Mouse (Mus musculus) midbrain, embryonic 14.5 days (tissue): Measurements from ENCODE around the gene Arnt2. TPM values are rescaled to one million over a fixed set of nuclear protein-coding genes. Genes with fewer than 3 reads are reported as not detected.

Source experiments
- ATAC-seq: fragments of 200-750 bp; cut with Nextera tagmentation; 2 replicates; pipeline ENCODE4 v1.8.0; 2017; ENCODE audit warnings: moderate number of reproducible peaks, moderate library complexity; ENCODE audit not compliant: low FRiP score, low TSS enrichment
- DNase-seq: peaks from one replicate; pipeline ENCODE4 v3.0.0-alpha.2; 2015
- H3K27ac ChIP-seq: fragments of 300-500 bp; sonication (generic); replicated peaks from 2 replicates; pipeline ENCODE4 v1.5.1; 2014; ENCODE audit warnings: mild to moderate bottlenecking, low read depth, low read length, moderate library complexity
- H3K27me3 ChIP-seq: fragments of 300-500 bp; sonication (generic); 2 replicates; pipeline ENCODE4 v1.6.1; 2014; ENCODE audit warnings: low read length, control low read depth, mixed read lengths; ENCODE audit not compliant: control insufficient read depth, insufficient read depth
- H3K36me3 ChIP-seq: fragments of 300-500 bp; sonication (generic); 2 replicates; pipeline ENCODE4 v1.6.1; 2014; ENCODE audit warnings: low read length, control low read depth; ENCODE audit not compliant: control insufficient read depth, insufficient read depth
- H3K4me1 ChIP-seq: fragments of 300-500 bp; sonication (generic); 2 replicates; pipeline ENCODE4 v1.6.1; 2014; ENCODE audit warnings: mild to moderate bottlenecking, antibody characterized with exemption, low read length, control low read depth; ENCODE audit not compliant: control insufficient read depth, insufficient read depth
- H3K4me2 ChIP-seq: fragments of 300-500 bp; sonication (generic); 2 replicates; pipeline ENCODE4 v1.6.1; 2014; ENCODE audit warnings: mild to moderate bottlenecking, low read length, moderate library complexity
- H3K4me3 ChIP-seq: fragments of 300-500 bp; sonication (generic); replicated peaks from 2 replicates; pipeline ENCODE4 v1.5.1; 2014; ENCODE audit warnings: low read depth, low read length
- H3K9ac ChIP-seq: fragments of 300-500 bp; sonication (generic); replicated peaks from 2 replicates; pipeline ENCODE4 v1.6.1; 2014; ENCODE audit warnings: mild to moderate bottlenecking, low read length, moderate library complexity
- H3K9me3 ChIP-seq: fragments of 300-500 bp; sonication (generic); 2 replicates; pipeline ENCODE4 v1.6.1; 2016; ENCODE audit warnings: low read length, control low read depth, mixed read lengths; ENCODE audit not compliant: control insufficient read depth
- WGBS: fragments of 180-500 bp; shearing (Covaris S2); extraction: QIAGEN DNeasy Blood & Tissue Kit; methylation state at CpG from one replicate; pipeline ENCODE4 v1.1.7; 2014; 5-methylcytosine and 5-hydroxymethylcytosine counted together
- polyA plus RNA-seq: library from polyadenylated mRNA; unstranded; fragments of >200 nt; fragmentation: Nextera tagmentation; extraction: Ambion mirVana; gene quantifications from 2 replicates; pipeline ENCODE4 v1.2.1, GENCODE M21; 2014

The Arnt2 gene
- polyA plus RNA-seq, 1 experiment from 2014 or later = 82.1 TPM

- Histone ChIP-seq H3K27me3 (no peaks in the 10 kb centered on the region), H3K4me1 (no peaks in the 10 kb centered on the region), H3K9ac (no peak overlapping the region), H3K4me3 (no peak overlapping the region), H3K4me2 (no peak overlapping the region), H3K36me3 (peaks cover 37% of the 10 kb centered on the region), H3K9me3 (no peaks in the 10 kb centered on the region), H3K27ac (no peak overlapping the region)
- ATAC-seq (no peak), DNase-seq (no peak)
- WGBS = 89% methylated on average over 3 of the region's 3 CpGs
Measured at GRCm38 (mm10) chr7:84311624-84312023, 98.4 kb downstream of the Arnt2 start.

- 89% methylated on average over 4 of the region's 4 CpGs for WGBS
- H3K9me3 ChIP-seq = no peaks in the 10 kb centered on the region
- no peak overlapping the region for H3K4me2 ChIP-seq
- no peak overlapping the region for H3K4me3 ChIP-seq
- DNase-seq (no peak), ATAC-seq (no peak)
- no peak overlapping the region for H3K27ac ChIP-seq
- H3K27me3 ChIP-seq = no peaks in the 10 kb centered on the region
- peaks cover 37% of the 10 kb centered on the region for H3K36me3 ChIP-seq
- H3K9ac ChIP-seq = no peak overlapping the region
- H3K4me1 ChIP-seq = no peaks in the 10 kb centered on the region
Measured at GRCm38 (mm10) chr7:84310909-84311311, 99.1 kb downstream of the Arnt2 start.

DNA sequence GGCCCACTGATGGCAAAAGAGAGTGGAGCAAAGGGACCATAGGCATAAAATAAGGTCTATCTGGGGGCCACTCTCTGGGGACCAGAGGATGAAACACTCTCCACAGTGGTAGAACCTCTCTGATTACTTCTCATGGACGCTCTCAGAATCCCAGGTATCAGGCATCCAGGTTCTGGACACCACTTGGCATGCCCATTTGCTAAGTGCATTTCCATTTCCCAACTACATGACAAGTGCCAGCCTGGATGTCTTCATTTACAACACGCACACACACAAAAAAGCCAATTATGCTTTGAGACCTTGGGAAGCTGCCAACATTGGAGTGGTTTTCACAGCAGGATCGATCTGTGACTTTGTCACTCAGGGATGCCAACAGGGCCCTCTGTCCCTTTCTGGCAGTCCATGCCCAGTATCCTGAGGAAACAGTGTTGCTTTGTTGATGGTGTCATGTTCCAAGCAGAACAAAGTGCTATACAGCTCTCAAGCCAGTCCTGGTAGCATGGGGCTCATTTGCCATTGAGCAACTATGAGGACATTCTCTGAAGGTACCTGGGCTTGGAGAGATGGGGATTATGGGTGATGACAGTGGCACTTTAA is 102.5 kb downstream of the Arnt2 start:
- no peak for ATAC-seq
- peaks cover 60% of the 10 kb centered on the region for H3K36me3 ChIP-seq
- peak; percentile 31 for DNase-seq

DNA sequence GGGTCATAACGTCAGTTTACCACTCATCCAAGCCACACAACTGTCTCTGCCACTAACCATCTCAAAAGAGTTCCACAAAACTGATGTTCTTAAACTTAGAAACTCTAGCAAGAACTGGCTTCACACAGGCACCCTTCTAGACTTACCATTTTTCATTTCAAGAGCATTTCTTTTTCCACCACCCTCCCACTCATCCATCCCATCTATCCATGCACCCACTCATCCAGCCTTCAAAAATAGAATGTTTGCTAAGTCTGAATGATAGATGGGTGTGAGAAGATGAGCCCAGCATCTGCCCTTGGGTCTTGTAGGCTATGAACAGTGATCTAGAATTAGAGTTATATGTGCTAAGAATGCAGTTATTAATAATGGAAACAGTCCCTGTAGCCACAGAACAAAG is 109.7 kb downstream of the Arnt2 start:
- DNase-seq (no peak), ATAC-seq (no peak)
- Histone ChIP-seq H3K4me1 (no peaks in the 10 kb centered on the region), H3K9ac (no peak overlapping the region), H3K36me3 (peaks cover 31% of the 10 kb centered on the region; the same call in 1 of the 2 replicates), H3K4me3 (no peak overlapping the region), H3K27ac (no peak overlapping the region), H3K4me2 (no peak overlapping the region), H3K9me3 (no peaks in the 10 kb centered on the region), H3K27me3 (no peaks in the 10 kb centered on the region)
- 94% methylated on average over 1 of the region's 1 CpGs for WGBS

More for the DNA sequence above, 102.5 kb downstream of the Arnt2 start:
- no peak overlapping the region for H3K4me2 ChIP-seq
- no peaks in the 10 kb centered on the region for H3K4me1 ChIP-seq
- no peaks in the 10 kb centered on the region for H3K9me3 ChIP-seq
- 82% methylated on average over 3 of the region's 3 CpGs for WGBS
- H3K27ac ChIP-seq = no peak overlapping the region
- H3K27me3 ChIP-seq = no peaks in the 10 kb centered on the region
- no peak overlapping the region for H3K9ac ChIP-seq
- H3K4me3 ChIP-seq = no peak overlapping the region

GRCm38 (mm10) chr7:84299601-84300000 is 110.4 kb downstream of the Arnt2 start:
- WGBS = 97% methylated on average over 4 of the region's 4 CpGs
- no peaks in the 10 kb centered on the region for H3K27me3 ChIP-seq

GRCm38 (mm10) chr7:84293054-84293453 is 116.9 kb downstream of the Arnt2 start:
- no peak for ATAC-seq
- H3K27me3 ChIP-seq = no peaks in the 10 kb centered on the region
- WGBS = 98% methylated on average over 7 of the region's 7 CpGs
- H3K4me1 ChIP-seq = no peaks in the 10 kb centered on the region
- H3K9ac ChIP-seq = no peak overlapping the region
- no peak overlapping the region for H3K4me3 ChIP-seq
- no peak overlapping the region for H3K27ac ChIP-seq
- DNase-seq = no peak
- H3K36me3 ChIP-seq = peaks cover 12% of the 10 kb centered on the region
- no peaks in the 10 kb centered on the region for H3K9me3 ChIP-seq
- no peak overlapping the region for H3K4me2 ChIP-seq

More at GRCm38 (mm10) chr7:84299601-84300000, 110.4 kb downstream of the Arnt2 start:
- H3K9me3 ChIP-seq = no peaks in the 10 kb centered on the region
- no peak overlapping the region for H3K4me3 ChIP-seq
- no peak overlapping the region for H3K27ac ChIP-seq
- H3K4me2 ChIP-seq = no peak overlapping the region
- H3K9ac ChIP-seq = no peak overlapping the region
- no peaks in the 10 kb centered on the region for H3K4me1 ChIP-seq
- peaks cover 26% of the 10 kb centered on the region; the same call in 1 of the 2 replicates for H3K36me3 ChIP-seq
- ATAC-seq (no peak), DNase-seq (no peak)

GRCm38 (mm10) chr7:84287226-84287587 is 122.8 kb downstream of the Arnt2 start:
- WGBS = 74% methylated on average over 2 of the region's 2 CpGs
- no peak overlapping the region for H3K4me2 ChIP-seq
- no peak overlapping the region for H3K27ac ChIP-seq
- H3K27me3 ChIP-seq = no peaks in the 10 kb centered on the region
- H3K36me3 ChIP-seq = peaks cover 56% of the 10 kb centered on the region
- ATAC-seq (no peak), DNase-seq (no peak)
- H3K9ac ChIP-seq = no peak overlapping the region
- H3K9me3 ChIP-seq = no peaks in the 10 kb centered on the region
- H3K4me1 ChIP-seq = no peaks in the 10 kb centered on the region
- H3K4me3 ChIP-seq = no peak overlapping the region

DNA sequence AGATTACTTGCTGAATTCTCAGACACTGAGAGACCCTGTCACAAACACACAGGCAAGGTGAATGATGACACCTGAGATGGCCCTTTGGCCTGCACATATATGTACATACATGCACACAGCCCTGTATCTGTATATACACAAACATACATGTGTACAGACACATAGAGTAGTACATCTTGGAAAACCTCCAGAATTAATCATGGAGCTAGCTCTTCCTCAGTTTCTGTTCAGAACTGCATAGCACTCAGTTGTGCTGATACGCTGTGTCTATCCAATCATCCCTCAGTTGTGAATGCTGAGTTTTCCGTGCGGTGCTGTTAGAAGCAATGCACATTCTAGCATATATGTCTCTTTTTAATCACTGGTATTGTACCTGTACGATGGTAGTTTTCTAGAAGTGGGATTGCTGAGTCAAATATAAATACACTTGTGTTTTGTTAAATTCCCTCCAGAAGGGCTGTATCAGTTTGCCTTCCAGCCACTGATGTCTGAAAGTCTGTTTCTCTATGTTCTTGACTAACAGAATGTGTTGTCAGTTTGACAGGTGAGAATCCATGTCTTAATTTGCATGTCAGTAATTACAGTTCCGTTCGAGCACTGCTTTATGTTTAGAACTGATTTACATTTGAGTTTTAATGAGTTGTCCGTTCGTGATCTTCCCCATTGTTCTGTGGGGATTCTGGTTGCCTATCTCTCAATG is 123.3 kb downstream of the Arnt2 start:
- 86% methylated on average over 8 of the region's 8 CpGs for WGBS
- DNase-seq = no peak
- no peak overlapping the region for H3K4me3 ChIP-seq
- H3K9ac ChIP-seq = no peak overlapping the region
- H3K4me1 ChIP-seq = no peaks in the 10 kb centered on the region
- peaks cover 59% of the 10 kb centered on the region for H3K36me3 ChIP-seq
- H3K27me3 ChIP-seq = no peaks in the 10 kb centered on the region
- H3K27ac ChIP-seq = no peak overlapping the region
- ATAC-seq = no peak
- no peaks in the 10 kb centered on the region for H3K9me3 ChIP-seq
- no peak overlapping the region for H3K4me2 ChIP-seq

DNA sequence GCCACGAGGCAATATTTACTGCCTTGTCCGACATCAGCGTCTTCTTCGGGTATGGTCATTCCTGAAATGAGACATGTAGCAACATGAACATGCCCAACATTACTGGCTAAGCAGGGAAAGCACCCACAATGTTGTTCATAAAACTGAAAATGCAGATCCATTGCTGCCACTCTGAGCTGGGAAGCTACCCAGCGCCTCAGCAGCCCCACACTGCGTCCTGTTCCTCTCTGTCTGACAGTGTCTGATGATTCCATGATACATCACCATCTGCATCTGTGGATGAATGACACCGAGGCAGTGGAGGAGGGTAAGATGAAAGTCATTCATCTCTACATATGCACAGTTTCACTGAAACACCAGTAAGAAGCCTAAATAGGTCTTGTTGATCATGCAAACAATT is 124.2 kb downstream of the Arnt2 start:
- Histone ChIP-seq H3K27me3 (no peaks in the 10 kb centered on the region), H3K27ac (no peak overlapping the region), H3K4me1 (no peaks in the 10 kb centered on the region), H3K9ac (no peak overlapping the region), H3K9me3 (no peaks in the 10 kb centered on the region), H3K4me2 (no peak overlapping the region), H3K36me3 (peaks cover 68% of the 10 kb centered on the region), H3K4me3 (no peak overlapping the region)
- ATAC-seq (no peak), DNase-seq (no peak)
- WGBS = 93% methylated on average over 7 of the region's 7 CpGs
